Mouse (Mus musculus) right cerebral cortex, postnatal 14 days (tissue): ENCODE data around the gene Mmp9.

ENCODE experiments used
- DNase-seq: peaks from one replicate; pipeline ENCODE4 v3.0.0; 2022

Mmp9 gene

DNA sequence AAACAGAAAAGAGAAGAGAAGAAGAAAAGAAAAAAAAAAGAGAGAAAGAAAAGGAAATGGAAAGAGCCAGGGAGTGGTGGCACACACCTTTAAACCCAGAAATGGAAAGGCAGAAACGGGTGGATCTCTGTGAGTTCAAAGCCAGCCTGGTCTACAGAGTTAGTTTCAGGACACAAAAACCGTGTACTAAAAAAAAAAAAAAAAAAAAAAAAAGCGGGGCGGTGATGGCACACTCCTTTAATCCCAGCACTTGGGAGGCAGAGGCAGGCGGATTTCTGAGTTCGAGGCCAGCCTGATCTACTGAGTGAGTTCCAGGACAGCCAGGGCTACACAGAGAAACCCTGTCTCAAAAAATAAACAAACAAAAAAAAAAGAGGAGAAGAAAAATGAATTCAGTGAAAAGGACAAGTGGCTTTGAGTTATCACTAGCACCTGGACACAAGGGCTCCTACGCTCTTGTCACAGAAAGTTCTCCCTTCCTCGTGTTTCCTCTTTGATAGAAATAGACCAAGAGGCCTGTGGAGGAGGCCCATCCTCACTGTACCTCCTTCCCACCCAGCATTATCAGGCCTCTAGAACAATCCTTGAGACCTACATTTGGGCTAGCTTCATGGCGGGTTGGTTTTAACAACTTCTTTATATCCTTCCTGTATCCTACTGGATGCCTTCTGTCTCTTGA, 27.7 kb upstream of the Mmp9 start:
- DNase-seq, result no peak

DNA sequence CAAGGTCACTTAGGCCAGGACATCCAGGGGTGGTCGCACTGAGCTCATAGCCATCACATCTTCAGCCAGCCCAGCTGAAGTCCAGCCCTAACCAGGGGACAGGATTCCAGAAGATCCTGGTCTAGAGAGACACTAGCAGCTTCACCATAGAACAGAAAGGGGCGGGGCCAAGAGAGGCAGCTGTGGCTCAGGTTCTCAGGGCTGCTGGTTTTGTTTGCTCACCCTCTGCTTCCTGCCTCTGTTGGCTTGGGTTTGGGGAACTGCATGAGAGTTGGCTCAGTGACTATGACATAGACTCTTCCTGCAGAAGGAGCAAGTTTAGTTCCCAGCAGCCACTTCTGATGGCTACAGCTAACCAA, 27.2 kb upstream of the Mmp9 start:
- no peak for DNase-seq

DNA sequence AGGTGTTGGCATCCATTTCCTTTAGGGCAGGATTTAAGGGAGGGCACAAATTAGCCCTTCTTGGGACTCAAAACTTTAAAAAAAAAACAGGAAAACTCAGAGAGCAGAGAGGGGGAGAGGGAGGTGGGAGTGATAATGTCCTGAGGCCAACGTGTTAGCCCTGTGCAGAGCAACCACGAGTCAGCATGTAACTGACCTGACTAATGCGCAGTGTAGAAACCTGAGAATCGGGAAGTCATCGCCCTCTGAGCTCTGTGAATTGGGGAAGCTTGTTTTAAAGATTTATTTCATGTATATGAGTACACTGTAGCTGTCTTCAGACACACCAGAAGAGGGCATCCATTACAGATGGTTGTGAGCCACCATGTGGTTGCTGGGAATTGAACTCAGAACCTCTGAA, 23.8 kb upstream of the Mmp9 start:
- DNase-seq, result no peak

DNA sequence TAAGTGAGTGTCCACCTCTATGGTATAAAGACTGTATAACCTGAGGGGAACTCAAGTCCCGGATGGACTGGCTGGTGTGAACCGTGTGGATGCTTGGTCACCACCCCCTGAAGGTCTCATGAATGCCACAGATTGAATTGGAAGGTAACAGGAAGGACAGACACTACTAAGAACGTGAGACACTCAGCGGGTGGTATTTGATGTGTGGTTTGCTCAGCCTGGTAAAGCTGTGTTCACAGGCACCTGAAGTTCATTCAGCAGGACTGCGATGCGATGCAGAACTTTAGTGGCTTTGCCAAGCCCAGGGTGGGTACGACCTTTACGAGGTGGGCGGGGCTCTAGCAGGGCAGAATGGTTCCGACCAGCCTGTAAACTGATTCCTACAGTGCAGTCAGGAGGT, 23.2 kb upstream of the Mmp9 start:
- DNase-seq, result no peak

DNA sequence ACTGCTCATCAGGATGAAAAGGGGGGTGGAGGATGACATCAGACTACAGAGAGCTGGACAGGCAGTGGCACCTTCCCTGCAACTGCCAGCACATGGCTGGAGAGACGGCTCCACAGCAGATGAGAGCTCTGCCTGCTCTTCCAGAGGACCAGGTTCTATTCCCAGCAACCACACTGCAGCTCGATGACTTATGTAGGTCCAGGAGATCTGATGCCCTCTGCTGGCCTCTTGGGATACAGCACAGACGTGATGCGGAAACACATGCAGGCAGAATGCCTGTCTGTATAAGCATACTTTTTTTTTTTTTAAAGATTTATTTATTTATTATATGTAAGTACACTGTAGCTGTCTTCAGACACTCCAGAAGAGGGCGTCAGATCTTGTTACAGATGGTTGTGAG, 22.3 kb upstream of the Mmp9 start:
- DNase-seq, result no peak

DNA sequence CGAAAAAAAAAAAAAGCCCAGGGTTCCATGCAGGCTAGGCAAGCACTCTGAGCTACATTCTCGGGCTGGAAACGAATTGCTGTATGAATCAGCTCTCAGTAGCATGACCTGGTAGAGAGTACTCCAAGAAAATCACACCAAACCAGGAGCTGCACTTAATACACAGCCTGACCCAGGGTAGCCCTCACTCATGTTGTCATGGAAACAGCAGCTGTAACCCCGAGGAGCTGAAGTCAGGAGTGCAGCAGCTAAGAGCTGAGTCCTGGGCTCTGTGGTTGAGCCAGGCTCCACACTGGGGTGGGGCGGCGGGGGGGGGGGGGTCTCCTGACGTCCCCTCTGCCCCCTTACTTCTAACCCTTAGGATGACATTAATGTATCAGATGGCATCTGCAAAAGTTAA, 18.6 kb upstream of the Mmp9 start:
- no peak for DNase-seq

DNA sequence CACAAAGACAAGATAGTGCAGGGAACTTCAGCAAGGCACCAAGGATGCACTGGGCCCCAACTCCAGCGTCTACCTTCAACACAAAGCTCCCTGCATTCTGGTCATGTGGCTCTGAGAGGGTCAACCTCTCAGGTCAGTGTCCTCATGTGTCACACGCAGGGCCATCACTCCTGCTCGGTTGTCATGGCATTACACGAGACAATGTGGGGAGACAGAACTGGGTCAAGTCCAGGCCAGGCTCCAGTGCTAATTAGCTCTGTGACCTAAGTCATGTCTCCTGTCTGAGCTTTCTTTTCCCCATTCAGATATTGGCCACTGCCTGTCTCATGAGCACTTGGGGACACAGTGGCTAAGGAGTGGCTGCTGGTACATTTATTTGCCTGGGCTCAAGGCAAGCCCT, 17.3 kb upstream of the Mmp9 start:
- no peak for DNase-seq

DNA sequence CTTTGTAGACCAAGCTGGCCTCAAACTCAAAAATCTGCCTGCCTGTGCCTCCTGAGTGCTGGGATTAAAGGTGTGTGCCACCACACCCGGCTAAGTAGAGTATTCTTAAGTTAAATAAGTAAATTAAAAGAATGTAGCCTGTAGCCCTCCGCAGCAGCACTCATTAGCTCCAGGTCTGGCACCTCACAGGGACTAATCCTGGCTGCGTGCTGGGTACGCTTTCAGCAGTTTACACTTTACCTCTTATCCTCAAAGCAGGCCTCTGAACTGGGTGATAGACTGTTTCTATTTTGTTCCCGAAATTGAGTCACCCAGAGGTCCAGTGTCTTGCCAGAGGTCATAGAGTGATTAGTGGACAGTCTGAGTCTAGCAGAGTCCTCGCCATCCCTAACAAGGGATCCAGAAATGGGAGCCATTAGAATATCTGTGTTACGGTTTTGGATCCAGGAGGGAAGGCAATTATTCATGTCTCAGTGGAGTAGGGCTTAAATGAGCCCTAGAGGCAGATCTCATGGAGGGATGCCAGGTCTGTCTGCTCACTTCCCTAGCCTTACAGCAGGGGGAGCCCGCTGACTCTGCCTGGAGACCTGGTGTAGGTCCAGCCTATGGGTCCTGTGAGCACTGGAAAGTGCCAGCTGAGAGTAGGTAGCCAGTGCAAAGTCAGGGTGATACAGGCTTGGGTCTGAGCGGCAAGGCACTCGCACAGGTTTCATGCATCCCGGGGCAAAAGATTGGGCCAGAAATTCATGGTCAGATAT, 16.3 kb upstream of the Mmp9 start:
- DNase-seq, result peak; percentile 80

DNA sequence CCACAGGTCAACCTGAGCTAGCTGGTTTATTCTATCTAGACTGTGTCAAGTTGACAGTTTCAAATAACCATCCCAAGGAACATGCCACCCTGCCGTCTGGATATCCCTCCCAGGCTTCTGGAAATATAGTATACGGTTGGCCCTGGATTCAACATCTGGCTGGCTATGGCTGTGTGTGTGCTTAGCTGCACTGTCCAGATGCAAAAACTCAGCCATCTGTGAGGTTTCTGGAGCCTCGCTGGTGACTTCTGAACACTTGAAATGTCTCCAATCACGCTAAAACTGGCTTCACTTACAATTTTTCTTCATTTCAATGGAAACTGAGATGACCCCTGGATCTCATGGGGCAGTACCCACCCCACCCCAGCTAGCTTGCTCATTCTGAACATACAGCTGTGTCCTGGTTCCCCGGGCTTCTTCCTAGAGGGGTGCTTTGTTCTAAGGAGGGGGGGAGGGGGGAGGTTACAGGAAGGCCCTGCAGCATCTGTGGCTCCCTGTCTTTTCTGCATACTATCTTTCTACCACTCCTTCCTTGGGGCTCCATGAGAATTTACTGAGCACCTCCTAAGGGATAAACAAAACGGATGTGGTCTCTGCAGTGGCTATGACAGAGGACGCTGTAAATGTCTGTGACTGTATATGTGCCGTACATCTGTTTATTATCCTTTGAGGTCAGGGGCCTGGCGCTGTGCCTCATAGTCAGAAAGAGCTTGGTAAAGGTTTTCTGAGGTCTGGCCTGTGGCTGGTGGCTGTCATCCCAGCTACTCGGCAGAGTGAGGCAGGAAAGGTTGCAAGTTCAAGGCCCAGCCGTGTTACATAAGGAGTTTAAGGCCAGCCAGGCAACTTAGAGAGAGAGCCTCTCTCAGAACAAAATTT, 9.6 kb upstream of the Mmp9 start:
- no peak for DNase-seq

DNA sequence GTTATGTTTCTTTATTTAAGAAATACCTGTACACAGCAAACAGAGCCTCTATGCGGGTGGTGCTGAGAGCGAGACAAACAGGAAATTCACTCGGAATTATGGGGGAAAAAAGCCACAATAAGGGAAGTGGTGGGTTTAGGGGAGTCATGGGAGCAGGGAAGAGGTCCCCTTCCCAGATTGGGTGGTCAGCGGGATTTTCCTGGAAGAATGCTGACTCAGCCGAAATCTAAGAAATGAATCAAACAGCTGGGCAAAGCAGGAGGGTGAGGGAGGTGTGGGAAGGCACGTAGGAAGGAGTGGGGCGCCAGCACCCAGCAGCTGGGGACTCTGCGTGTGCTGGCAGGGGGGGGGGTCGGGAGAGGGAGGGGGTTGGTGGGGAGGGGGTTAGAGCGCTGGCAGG, 7.0 kb upstream of the Mmp9 start:
- no peak for DNase-seq

DNA sequence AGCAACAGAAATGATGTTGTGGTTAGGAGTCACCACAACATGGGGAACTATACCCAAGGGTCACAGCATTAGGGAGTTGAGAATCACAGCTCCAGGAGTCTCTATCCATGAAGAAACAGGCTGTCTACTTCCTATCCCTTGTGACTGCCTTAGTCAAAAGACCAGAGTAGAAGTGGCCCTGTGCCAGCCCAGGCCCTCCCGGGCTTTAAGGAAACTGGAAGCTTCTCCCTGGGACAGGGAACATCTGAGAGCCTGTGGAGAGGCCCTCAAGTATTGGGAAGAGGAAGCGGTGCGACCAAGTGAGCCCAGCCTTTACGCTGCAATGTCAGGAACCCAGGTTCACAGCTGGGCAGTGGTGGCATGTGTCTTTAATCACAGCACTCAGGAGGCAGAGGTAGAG, 4.6 kb upstream of the Mmp9 start:
- no peak for DNase-seq

DNA sequence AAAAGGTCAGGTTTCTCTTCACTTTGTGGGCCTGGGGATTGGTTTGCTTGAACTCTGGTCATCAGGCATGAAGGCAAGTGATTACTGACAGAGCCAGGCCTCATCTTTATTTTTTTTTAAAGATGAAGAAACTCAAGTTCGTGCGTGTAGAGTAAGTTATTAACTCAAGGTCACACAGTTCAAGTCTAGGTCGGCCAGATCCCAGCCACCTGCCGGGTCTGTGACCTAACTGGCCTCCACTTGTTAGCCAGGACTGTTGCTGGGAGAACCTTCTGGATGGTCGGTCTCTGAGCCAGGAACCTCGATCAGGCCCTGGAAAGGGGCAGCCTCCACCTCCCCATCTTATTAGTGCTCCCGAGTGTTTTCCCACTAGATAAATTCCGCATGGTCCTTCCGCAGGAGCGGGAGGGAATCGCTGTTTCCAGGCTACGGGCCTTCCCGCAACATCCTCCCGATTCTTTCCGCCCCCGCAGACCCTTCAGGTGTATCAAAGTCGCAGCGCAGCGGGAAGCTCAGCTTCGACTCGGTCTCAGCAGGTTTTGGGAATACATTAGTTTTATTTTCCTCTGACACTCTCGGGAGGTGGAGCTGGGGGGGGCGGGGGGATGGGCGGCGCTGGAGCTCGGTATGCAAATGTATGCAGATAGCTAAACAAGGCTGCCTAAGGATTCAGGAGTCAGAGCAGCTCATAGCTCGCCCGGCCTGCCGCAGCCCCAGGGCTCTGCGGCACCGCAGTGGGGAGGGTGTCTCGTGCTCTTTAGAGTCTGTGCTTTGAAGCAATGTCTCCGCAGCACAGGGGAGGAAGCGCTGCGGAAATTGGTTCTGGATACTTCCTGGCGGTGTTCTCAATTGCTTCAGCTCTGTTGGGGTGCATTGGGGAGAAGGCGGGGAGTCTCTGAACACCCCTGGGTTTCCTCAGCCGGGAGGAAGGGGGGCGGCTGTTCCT, 2.2 kb upstream of the Mmp9 start:
- DNase-seq, result peak; percentile 41

DNA sequence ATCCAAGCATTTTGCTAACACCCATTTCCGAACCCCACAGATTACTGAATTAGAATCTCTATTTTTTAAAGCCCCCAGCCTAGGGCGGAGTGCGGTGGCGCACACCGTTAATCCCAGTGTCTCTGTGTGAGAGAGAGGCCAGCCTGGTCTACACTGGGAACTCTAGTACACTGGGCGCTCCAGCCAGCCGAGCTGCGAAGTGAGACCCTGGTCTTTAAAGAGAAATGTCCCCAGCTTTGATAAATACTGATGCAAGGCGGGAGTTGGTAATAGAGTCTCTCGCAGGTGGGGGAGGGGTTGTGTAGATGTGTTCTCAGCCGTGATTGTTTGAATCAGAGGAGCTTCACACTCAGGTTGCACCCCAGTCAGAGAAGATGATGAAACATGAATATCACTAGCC, 1.5 kb upstream of the Mmp9 start:
- DNase-seq, result no peak

DNA sequence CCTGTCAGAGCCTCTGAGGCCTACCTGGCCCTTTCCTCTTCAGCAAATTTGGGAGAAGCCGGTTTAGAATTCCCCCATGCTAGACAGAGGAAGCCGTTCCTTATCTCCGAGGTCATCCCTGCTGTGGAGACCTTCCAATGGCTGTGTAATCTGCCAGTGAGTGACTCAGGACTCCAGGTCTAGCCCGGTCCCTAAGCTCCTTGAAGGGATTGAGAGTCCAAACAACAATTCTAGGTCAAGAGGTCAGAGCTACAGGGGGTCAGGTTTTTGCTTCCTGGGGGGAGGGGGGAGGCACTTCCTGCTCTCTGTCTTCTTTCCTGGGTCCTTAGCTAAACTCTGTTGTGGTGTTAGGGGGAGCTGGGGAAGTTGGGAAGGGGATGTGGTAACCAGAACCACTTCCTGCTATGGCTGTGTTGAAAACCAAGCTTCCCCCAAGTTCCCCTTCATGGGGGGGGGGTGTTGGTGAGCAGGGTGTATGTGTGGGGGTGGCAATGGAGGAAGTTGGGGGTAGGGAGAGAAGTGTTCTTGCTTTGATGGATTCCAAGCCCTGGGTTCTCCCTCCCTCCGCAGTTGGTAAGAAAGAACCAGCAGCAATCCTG, 2.2 kb downstream of the Mmp9 start:
- no peak for DNase-seq

DNA sequence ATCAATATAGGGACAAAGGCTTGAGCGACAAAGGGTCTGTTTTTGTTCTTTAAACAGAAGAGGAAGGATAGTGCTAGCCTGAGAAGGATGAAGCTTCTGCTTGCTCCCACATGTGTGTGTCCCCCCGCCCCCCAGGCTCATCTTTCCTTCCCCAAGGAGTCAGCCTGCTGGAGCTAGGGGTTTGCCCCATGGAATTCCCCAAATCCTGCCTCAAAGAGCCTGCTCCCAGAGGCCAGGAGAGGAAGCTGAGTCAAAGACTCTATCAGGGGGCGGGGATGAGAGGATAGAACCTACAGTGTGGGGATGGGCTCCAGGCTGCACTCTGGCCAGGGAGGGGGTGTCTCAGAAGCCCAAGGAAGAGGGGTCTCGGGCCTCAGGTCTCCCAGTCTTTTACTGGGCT, 6.9 kb downstream of the Mmp9 start:
- DNase-seq, result no peak

DNA sequence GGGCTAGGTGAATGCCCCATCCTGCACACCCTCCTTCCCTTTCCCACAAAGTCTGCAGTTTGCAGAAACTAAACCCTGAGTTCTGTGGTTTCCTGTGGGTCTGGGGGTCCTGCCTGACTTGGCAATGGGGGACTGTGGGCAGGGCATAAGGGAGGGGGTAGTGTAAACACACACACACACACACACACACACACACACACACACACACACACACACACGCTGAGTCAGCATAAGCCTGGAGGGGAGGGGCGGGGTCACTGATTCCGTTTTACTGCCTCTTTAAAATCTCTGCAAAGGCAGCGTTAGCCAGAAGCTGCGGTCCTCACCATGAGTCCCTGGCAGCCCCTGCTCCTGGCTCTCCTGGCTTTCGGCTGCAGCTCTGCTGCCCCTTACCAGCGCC, 7.3 kb downstream of the Mmp9 start:
- no peak for DNase-seq

DNA sequence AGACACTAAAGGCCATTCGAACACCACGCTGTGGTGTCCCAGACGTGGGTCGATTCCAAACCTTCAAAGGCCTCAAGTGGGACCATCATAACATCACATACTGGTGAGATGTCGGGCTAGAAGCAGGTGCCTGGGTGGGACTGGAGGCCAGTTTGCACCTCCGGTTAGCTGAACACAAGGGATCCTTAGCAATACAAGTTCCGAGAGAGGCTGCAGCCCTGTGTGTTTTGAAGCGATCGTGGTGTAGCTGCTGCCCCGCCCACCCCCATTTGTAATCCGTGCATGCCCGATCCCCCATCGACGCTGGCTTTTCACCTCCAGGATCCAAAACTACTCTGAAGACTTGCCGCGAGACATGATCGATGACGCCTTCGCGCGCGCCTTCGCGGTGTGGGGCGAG, 8.4 kb downstream of the Mmp9 start:
- DNase-seq, result no peak

DNA sequence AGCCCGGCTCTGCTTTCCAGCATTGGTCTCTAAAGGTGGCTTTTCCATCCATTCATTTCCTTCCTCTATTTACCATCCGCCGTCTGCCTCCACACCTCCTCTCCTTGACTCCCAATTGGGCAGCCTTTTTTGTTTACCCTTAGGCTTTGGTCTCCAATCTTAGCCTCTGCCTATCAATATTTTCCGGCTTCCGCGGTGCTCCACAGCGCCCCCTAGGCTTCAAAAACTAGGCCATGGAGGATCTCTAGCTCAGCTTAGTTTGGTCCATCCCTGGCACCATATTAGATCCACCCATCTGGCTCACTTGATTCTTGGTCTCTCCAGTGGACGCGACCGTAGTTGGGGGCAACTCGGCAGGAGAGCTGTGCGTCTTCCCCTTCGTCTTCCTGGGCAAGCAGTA, 9.9 kb downstream of the Mmp9 start:
- no peak for DNase-seq

DNA sequence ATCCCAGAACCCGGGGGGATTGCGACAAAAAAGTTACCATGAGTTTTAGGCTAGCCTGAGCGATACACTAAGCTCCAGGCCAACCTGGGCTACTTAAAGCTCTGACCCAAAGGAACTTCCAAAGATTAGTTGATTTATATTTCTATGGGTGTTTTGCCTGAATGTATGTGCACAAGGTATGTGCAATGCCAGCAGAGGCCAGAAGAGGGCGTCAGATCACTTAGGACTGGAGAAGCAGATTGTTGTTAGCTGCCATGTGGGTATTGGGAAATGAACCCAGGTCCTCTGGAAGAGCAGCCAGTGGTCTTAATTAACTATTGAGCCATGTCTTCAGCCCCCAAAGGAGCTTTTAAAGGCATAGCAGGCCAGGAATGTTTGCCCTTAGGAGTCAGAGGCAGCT, 11.2 kb downstream of the Mmp9 start:
- DNase-seq, result no peak

DNA sequence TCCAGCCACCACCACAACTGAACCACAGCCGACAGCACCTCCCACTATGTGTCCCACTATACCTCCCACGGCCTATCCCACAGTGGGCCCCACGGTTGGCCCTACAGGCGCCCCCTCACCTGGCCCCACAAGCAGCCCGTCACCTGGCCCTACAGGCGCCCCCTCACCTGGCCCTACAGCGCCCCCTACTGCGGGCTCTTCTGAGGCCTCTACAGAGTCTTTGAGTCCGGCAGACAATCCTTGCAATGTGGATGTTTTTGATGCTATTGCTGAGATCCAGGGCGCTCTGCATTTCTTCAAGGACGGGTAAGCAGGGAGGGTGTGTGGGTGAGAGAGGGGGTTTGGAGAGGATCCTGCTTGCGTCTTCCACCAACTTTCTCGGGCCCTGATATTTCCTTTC, 11.9 kb downstream of the Mmp9 start:
- DNase-seq, result no peak

DNA sequence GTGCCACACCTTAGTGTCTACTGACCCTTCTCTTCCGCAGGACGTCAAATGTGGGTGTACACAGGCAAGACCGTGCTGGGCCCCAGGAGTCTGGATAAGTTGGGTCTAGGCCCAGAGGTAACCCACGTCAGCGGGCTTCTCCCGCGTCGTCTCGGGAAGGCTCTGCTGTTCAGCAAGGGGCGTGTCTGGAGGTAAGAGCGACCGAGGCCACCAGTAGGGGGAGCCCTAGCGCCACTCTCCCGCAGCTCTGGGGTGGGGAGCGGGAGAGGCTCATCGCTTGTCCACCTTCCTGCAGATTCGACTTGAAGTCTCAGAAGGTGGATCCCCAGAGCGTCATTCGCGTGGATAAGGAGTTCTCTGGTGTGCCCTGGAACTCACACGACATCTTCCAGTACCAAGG, 12.6 kb downstream of the Mmp9 start:
- DNase-seq, result peak; percentile 86

DNA sequence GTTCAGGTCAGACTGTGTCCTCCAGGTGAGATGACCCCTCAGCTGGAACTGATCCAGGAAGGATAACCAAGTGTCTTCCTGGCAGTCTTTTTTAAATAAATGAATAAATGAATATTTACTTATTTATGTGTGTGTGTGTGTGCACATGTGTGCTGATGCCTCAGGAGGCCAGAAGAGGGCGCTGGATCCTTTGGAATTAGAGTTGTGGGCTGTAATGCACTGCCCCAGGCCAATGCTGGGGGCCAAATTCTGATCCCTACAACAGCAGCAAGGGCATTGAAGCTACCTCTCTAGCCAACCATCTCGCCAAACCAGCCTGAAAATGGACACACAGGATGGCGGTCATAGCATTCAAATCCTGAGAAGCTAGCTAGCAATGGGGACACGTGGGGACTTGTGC, 15.1 kb downstream of the Mmp9 start:
- no peak for DNase-seq

DNA sequence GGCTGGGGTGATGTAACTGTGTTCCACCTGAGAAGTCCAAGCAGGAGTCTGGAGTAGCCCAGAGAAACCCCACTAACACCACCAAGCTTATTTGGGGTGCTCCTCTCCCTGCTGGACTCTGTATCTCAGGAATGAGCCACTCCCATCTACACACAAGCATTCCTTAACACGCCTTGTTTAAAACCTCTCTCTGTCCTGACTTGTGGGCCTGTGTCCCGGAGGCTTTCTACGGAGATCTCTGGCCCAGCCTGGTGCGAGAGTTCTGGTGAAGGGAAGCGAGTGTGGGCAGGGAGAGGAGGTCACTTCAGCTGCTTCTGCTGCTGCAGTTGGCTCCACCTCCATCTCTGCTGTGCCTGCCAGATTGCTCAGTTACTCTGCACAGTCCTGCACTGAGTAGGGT, 15.6 kb downstream of the Mmp9 start:
- DNase-seq, result no peak
